Mouse (Mus musculus): ENCODE measurements around the gene Nkx1-2.

- TF ChIP-seq CTCF (IDR thresholded peaks at IDR 0.05; ENCODE audit: low read depth) (no peak), EP300 (IDR thresholded peaks at IDR 0.05; ENCODE audit: low read depth) (no peak)
These were observed 20.8 kb upstream of the Nkx1-2 start for GRCm38 (mm10) chr7:132619975-132620918.

All from liver, embryonic 14.5 days (tissue).